Mouse (Mus musculus) hindbrain, embryonic 15.5 days (tissue): Measurements from ENCODE around the gene Gm20738. TPM values are rescaled to one million over a fixed set of nuclear protein-coding genes. Genes with fewer than 3 reads are reported as not detected.
"Not testable (repeated sequence)": the region's sequence is repeated elsewhere in the genome, so short reads cannot be mapped to it uniquely, and the experiment has no call there.

ENCODE experiments used
- ATAC-seq: fragments of 200-750 bp; cut with Nextera tagmentation; 2 replicates; pipeline ENCODE4 v1.8.0; 2017; ENCODE audit warnings: low read depth, moderate number of reproducible peaks, moderate TSS enrichment; ENCODE audit not compliant: low FRiP score
- H3K27ac ChIP-seq: fragments of 300-500 bp; sonication (generic); replicated peaks from 2 replicates; pipeline ENCODE4 v1.5.1; 2015; ENCODE audit warnings: mild to moderate bottlenecking, inconsistent platforms
- H3K27me3 ChIP-seq: fragments of 300-500 bp; sonication (generic); 2 replicates; pipeline ENCODE4 v1.6.1; 2015; ENCODE audit warnings: control low read depth, inconsistent platforms
- H3K36me3 ChIP-seq: fragments of 300-500 bp; sonication (generic); 2 replicates; pipeline ENCODE4 v1.6.1; 2015; ENCODE audit warnings: control low read depth, inconsistent platforms
- H3K4me1 ChIP-seq: fragments of 300-500 bp; sonication (generic); replicated peaks from 2 replicates; pipeline ENCODE4 v1.6.1; 2015; ENCODE audit warnings: control low read depth, inconsistent platforms
- H3K4me2 ChIP-seq: fragments of 300-500 bp; sonication (generic); 2 replicates; pipeline ENCODE4 v1.6.1; 2015; ENCODE audit warnings: moderate library complexity, mild to moderate bottlenecking, inconsistent platforms
- H3K4me3 ChIP-seq: fragments of 300-500 bp; sonication (generic); 2 replicates; pipeline ENCODE4 v1.5.1; 2015; ENCODE audit warnings: mild to moderate bottlenecking, inconsistent platforms
- H3K9ac ChIP-seq: fragments of 300-500 bp; sonication (generic); 2 replicates; pipeline ENCODE4 v1.6.1; 2015; ENCODE audit warnings: inconsistent platforms
- H3K9me3 ChIP-seq: fragments of 300-500 bp; sonication (generic); 2 replicates; pipeline ENCODE4 v1.6.1; 2016; ENCODE audit warnings: control low read depth, inconsistent platforms
- WGBS: fragments of 180-500 bp; shearing (Covaris S2); methylation state at CpG from one replicate; pipeline ENCODE4 v1.1.7; 2015; 5-methylcytosine and 5-hydroxymethylcytosine counted together
- polyA plus RNA-seq: library from polyadenylated mRNA; unstranded; fragments of >200 nt; fragmentation: Nextera tagmentation; extraction: Ambion mirVana; gene quantifications from 2 replicates; pipeline ENCODE4 v1.2.1, GENCODE M21; 2015

The Gm20738 gene
- polyA plus RNA-seq, result not detected in 2 replicates

DNA sequence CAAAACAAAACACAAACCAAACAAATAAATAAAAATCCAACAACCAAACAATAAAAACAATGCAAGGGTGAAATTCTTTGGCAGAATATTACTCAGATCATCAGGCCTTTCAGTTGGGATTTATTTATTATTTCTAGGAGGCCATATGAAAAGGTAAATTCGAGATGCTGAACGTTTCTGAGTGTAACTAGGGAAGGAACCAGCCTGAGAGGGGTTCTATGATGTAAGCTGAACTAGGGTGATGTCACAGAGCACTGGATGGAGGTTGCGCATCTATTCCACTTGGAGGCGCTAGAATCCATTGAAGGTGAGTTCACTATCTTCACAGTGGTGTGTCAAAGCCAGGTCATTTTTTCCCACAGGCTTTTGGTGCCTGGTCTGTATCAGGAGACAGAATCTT is at the start of gene Gm20738:
Gene Gm20738, plus strand, starts transcription at position 301 of the 400 bp plus-strand sequence.
- not testable (repeated sequence) for ATAC-seq, H3K27ac ChIP-seq, H3K9ac ChIP-seq, H3K9me3 ChIP-seq, H3K4me1 ChIP-seq, H3K27me3 ChIP-seq, H3K4me2 ChIP-seq, H3K4me3 ChIP-seq, H3K36me3 ChIP-seq
- 73% methylated on average over 2 of the region's 4 CpGs for WGBS
